8 mouse cellular contexts compared by ENCODE assay signal in genomic region chr9:70847627-70848051, GRCm38 (mm10).
DNase-seq lines count a peak whose midpoint lies in the region; ATAC-seq and TF ChIP-seq lines count a peak whose summit lies in the region.

No protein-coding gene starts in this region.

- no peak overlapping the region for H3K9ac ChIP-seq in kidney, postnatal 0 days (ENCODE audit: low read depth, low read length)
- peak overlapping the region; percentile 51; the same call in 1 of the 2 replicates for H3K9ac ChIP-seq in heart, embryonic 16.5 days (ENCODE audit: low read length)
- no peak overlapping the region for H3K9ac ChIP-seq in stomach, embryonic 14.5 days (replicated peaks; ENCODE audit: low read depth, low read length)

- no peak for TF ChIP-seq POLR2A in lung, adult 2 months (IDR thresholded peaks at IDR 0.05; ENCODE audit: borderline replicate concordance, extremely low read depth, low read depth, low read length)

- WGBS in kidney, postnatal 0 days = 35% methylated on average over 8 of the region's 8 CpGs
- WGBS in heart, embryonic 16.5 days = 19% methylated on average over 8 of the region's 8 CpGs
- WGBS in lung, adult 2 months = 13% methylated on average over 8 of the region's 8 CpGs
- 20% methylated on average over 8 of the region's 8 CpGs for WGBS in stomach, embryonic 14.5 days

- no peaks in the 10 kb centered on the region for H3K4me1 ChIP-seq in kidney, postnatal 0 days (replicated peaks; ENCODE audit: insufficient read depth, low read length)
- H3K4me1 ChIP-seq in heart, embryonic 16.5 days (ENCODE audit: control insufficient read depth, insufficient read depth, low read length) = peaks cover 14% of the 10 kb centered on the region
- H3K4me1 ChIP-seq in lung, adult 2 months (ENCODE audit: control insufficient read depth, insufficient read depth, low read length) = peaks cover 11% of the 10 kb centered on the region
- peaks cover 4% of the 10 kb centered on the region; the same call in 1 of the 2 replicates for H3K4me1 ChIP-seq in stomach, embryonic 14.5 days (ENCODE audit: control insufficient read depth, insufficient read depth, low read length)

- H3K36me3 ChIP-seq in kidney, postnatal 0 days (ENCODE audit: insufficient read depth, low read length) = no peaks in the 10 kb centered on the region
- H3K36me3 ChIP-seq in heart, embryonic 16.5 days (ENCODE audit: control insufficient read depth, insufficient read depth) = no peaks in the 10 kb centered on the region
- no peaks in the 10 kb centered on the region for H3K36me3 ChIP-seq in stomach, embryonic 14.5 days (ENCODE audit: control insufficient read depth, insufficient read depth, low read length)

- DNase-seq in kidney, postnatal 0 days (ENCODE audit: low spot score) = peak; percentile 27
- DNase-seq in kidney, adult 11 months = no peak
- peak; percentile 68 for DNase-seq in c-Kit-negative CD71-positive TER-119-positive erythroid progenitor cells, embryonic 14.5 days (ENCODE audit: low read depth, low spot score)
- peak; percentile 44 for DNase-seq in lung, adult 2 months
- DNase-seq in ovary, postnatal 36 days (ENCODE audit: low spot score) = no peak

- no peak for ATAC-seq in kidney, postnatal 0 days (replicated peaks; ENCODE audit: low FRiP score, low read depth)
- ATAC-seq in heart, embryonic 16.5 days (replicated peaks; ENCODE audit: extremely low read depth, insufficient read depth, low FRiP score) = peak; percentile 59
- ATAC-seq in stomach, embryonic 14.5 days (ENCODE audit: insufficient number of reproducible peaks, insufficient read depth, low FRiP score, low read depth) = peak; percentile 42; the same call in 1 of the 2 replicates
- ATAC-seq in frontal cortex, adult (ENCODE audit: low TSS enrichment) = no peak

- H3K27me3 ChIP-seq in kidney, postnatal 0 days (ENCODE audit: insufficient read depth, low read length) = no peaks in the 10 kb centered on the region
- no peaks in the 10 kb centered on the region for H3K27me3 ChIP-seq in heart, embryonic 16.5 days (ENCODE audit: control insufficient read depth, insufficient read depth, low read length)
- H3K27me3 ChIP-seq in stomach, embryonic 14.5 days (ENCODE audit: control insufficient read depth, insufficient read depth, low read length) = no peaks in the 10 kb centered on the region

- H3K4me3 ChIP-seq in kidney, postnatal 0 days (replicated peaks; ENCODE audit: low read depth, low read length) = no peak overlapping the region
- H3K4me3 ChIP-seq in heart, embryonic 16.5 days (ENCODE audit: low read length) = peak overlapping the region; percentile 33
- no peak overlapping the region for H3K4me3 ChIP-seq in lung, adult 2 months (replicated peaks; ENCODE audit: extremely low read depth, low read depth, low read length)
- H3K4me3 ChIP-seq in stomach, embryonic 14.5 days (ENCODE audit: low read depth, low read length) = no peak overlapping the region

- peak overlapping the region; percentile 32; the same call in 1 of the 2 replicates for H3K27ac ChIP-seq in kidney, postnatal 0 days
- H3K27ac ChIP-seq in heart, embryonic 16.5 days (ENCODE audit: low read length) = peak overlapping the region; percentile 82
- H3K27ac ChIP-seq in stomach, embryonic 14.5 days (ENCODE audit: low read length) = peak overlapping the region; percentile 44; the same call in 1 of the 2 replicates

- peak overlapping the region; percentile 25; the same call in 1 of the 2 replicates for H3K4me2 ChIP-seq in kidney, postnatal 0 days (ENCODE audit: low read length)
- H3K4me2 ChIP-seq in heart, embryonic 16.5 days (ENCODE audit: low read depth, low read length) = peak overlapping the region; percentile 55
- peak overlapping the region; percentile 11; the same call in 1 of the 2 replicates for H3K4me2 ChIP-seq in stomach, embryonic 14.5 days (replicated peaks; ENCODE audit: low read depth, low read length)

- no peak for TF ChIP-seq CTCF in kidney, postnatal 0 days (IDR thresholded peaks at IDR 0.05; ENCODE audit: low read depth)
- no peak for TF ChIP-seq CTCF in lung, adult 2 months (IDR thresholded peaks at IDR 0.05; ENCODE audit: insufficient read depth, low read length)

- no peaks in the 10 kb centered on the region for H3K9me3 ChIP-seq in kidney, postnatal 0 days (replicated peaks; ENCODE audit: low read length)
- 0 out of 2 replicates have a peak, but pooled peaks cover 3% of the 10 kb centered on the region for H3K9me3 ChIP-seq in heart, embryonic 16.5 days (replicated peaks; ENCODE audit: control insufficient read depth, low read length)
- no peaks in the 10 kb centered on the region for H3K9me3 ChIP-seq in stomach, embryonic 14.5 days (ENCODE audit: control insufficient read depth, low read depth, low read length)

Comparison
In these comparisons a context has a peak if more than half of its experiments do, and no peak if none do; other contexts are left out.
1. DNase-seq: peak in kidney, postnatal 0 days (single experiment), c-Kit-negative CD71-positive TER-119-positive erythroid progenitor cells, embryonic 14.5 days (single experiment) and lung, adult 2 months (single experiment); none in kidney, adult 11 months (single experiment) and ovary, postnatal 36 days (single experiment).
2. ATAC-seq: peak in heart, embryonic 16.5 days (single experiment) and stomach, embryonic 14.5 days (single experiment); none in kidney, postnatal 0 days (single experiment) and frontal cortex, adult (single experiment).
3. H3K27ac ChIP-seq: peak in every context shown above with its lines; median percentile 82 in heart, embryonic 16.5 days; 44 in stomach, embryonic 14.5 days; 32 in kidney, postnatal 0 days.
4. Peak in every context shown above with its lines, with median percentiles within 50 percentile points of each other: H3K4me2 ChIP-seq.